Mouse (Mus musculus) liver, adult 2 months (tissue): ENCODE results near the gene Gadd45a. TPM values are rescaled to one million over a fixed set of nuclear protein-coding genes. Genes with fewer than 3 reads are reported as not detected.
A peak's percentile ranks its signal among the peaks of the same experiment; 100 is the strongest.

Source experiments
- DNase-seq: peaks from one replicate; pipeline ENCODE4 v3.0.0-alpha.2; 2011; ENCODE audit warnings: low read depth, low spot score; ENCODE audit errors: extremely low read depth
- H3K27ac ChIP-seq: fragments of 200-500 bp; replicated peaks from 2 replicates; pipeline ENCODE4 v1.5.1; 2012; ENCODE audit warnings: low read depth, mild to moderate bottlenecking, control low read depth, inconsistent platforms, low read length; ENCODE audit not compliant: insufficient read depth
- H3K27me3 ChIP-seq: fragments of 200-500 bp; 2 replicates; pipeline ENCODE4 v1.6.1; 2012; ENCODE audit warnings: mild to moderate bottlenecking, moderate library complexity, low read length, inconsistent platforms; ENCODE audit not compliant: control insufficient read depth, insufficient read depth
- H3K36me3 ChIP-seq: fragments of 200-500 bp; 2 replicates; pipeline ENCODE4 v1.6.1; 2012; ENCODE audit warnings: low read length, inconsistent platforms; ENCODE audit not compliant: control insufficient read depth, insufficient read depth
- H3K4me1 ChIP-seq: fragments of 200-500 bp; 2 replicates; pipeline ENCODE4 v1.6.1; 2011; ENCODE audit warnings: low read length; ENCODE audit not compliant: control insufficient read depth, insufficient read depth
- H3K4me3 ChIP-seq: fragments of 200-500 bp; 2 replicates; pipeline ENCODE4 v1.5.1; 2011; ENCODE audit warnings: low read depth, mild to moderate bottlenecking, control low read depth, low read length, moderate library complexity; ENCODE audit not compliant: insufficient read depth
- H3K79me2 ChIP-seq: fragments of 200-500 bp; 2 replicates; pipeline ENCODE4 v1.6.1; 2012; ENCODE audit warnings: inconsistent platforms, mild to moderate bottlenecking, low read length, moderate library complexity; ENCODE audit not compliant: control insufficient read depth, insufficient read depth
- H3K9ac ChIP-seq: fragments of 200-500 bp; 2 replicates; pipeline ENCODE4 v1.6.1; 2012; ENCODE audit warnings: low read depth, mild to moderate bottlenecking, control low read depth, inconsistent platforms, low read length
- CTCF ChIP-seq: fragments of 200-500 bp; IDR thresholded peaks from 2 replicates; pipeline ENCODE4 v1.5.1; 2011; ENCODE audit warnings: low read depth, low read length, control low read depth
- POLR2A ChIP-seq: fragments of 200-500 bp; IDR thresholded peaks from 2 replicates; pipeline ENCODE4 v1.6.1; 2011; ENCODE audit warnings: low read length, control low read depth; ENCODE audit not compliant: insufficient read depth; ENCODE audit errors: extremely low read depth
- WGBS: fragments of 180-500 bp; shearing (Covaris S2); methylation state at CpG from one replicate; pipeline ENCODE4 v1.1.7; 2018; 5-methylcytosine and 5-hydroxymethylcytosine counted together
- polyA plus RNA-seq: library from polyadenylated mRNA; depleted of rRNA; stranded (reverse); fragments of >200 nt; gene quantifications from 2 replicates; pipeline ENCODE4 v1.2.3, GENCODE M21; 2012
- total RNA-seq: library from RNA; depleted of rRNA; stranded (reverse); fragments of >200 nt; gene quantifications from 2 replicates; pipeline ENCODE4 v1.2.3, GENCODE M21; 2014

Gadd45a gene
- total and polyA plus RNA-seq, 2 experiments = 5.3 to 13.1 TPM

DNA sequence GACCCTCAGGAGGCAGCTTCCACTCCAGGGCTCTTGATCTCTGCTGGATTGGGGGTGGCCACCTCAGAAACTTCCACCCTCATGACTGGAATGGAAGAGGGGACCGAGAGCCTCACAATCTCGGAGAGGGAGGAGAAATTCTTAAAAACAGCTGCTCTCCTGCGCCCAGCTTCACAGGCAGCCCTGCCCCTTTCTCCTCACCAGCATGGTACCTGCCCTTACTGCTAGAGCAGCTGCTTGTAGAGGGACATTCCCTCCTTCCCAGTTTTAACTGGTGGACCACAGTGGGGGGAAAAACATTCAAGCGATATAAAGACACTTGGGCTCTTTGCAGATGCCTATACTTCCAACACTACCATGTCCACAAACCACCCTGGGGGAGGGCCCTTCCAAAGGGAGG lies 18.9 kb downstream of the Gadd45a start:
- DNase-seq = no peak
- H3K27ac ChIP-seq = no peak overlapping the region
- H3K4me3 ChIP-seq = no peak overlapping the region
- H3K9ac ChIP-seq = no peak overlapping the region
- WGBS = 86% methylated on average over 4 of the region's 4 CpGs
- H3K79me2 ChIP-seq = no peaks in the 10 kb centered on the region
- peaks cover 12% of the 10 kb centered on the region for H3K36me3 ChIP-seq
- no peaks in the 10 kb centered on the region for H3K27me3 ChIP-seq
- TF ChIP-seq POLR2A (no peak), CTCF (no peak)
- peaks cover 10% of the 10 kb centered on the region for H3K4me1 ChIP-seq

GRCm38 (mm10) chr6:67016520-67017111 lies 20.6 kb downstream of the Gadd45a start:
- peaks cover 13% of the 10 kb centered on the region for H3K4me1 ChIP-seq
- H3K79me2 ChIP-seq = no peaks in the 10 kb centered on the region
- TF ChIP-seq CTCF (no peak), POLR2A (no peak)
- no peak overlapping the region for H3K9ac ChIP-seq
- peaks cover 9% of the 10 kb centered on the region for H3K36me3 ChIP-seq
- H3K27ac ChIP-seq = no peak overlapping the region
- DNase-seq = no peak
- no peaks in the 10 kb centered on the region for H3K27me3 ChIP-seq
- WGBS = 69% methylated on average over 7 of the region's 7 CpGs
- H3K4me3 ChIP-seq = no peak overlapping the region

DNA sequence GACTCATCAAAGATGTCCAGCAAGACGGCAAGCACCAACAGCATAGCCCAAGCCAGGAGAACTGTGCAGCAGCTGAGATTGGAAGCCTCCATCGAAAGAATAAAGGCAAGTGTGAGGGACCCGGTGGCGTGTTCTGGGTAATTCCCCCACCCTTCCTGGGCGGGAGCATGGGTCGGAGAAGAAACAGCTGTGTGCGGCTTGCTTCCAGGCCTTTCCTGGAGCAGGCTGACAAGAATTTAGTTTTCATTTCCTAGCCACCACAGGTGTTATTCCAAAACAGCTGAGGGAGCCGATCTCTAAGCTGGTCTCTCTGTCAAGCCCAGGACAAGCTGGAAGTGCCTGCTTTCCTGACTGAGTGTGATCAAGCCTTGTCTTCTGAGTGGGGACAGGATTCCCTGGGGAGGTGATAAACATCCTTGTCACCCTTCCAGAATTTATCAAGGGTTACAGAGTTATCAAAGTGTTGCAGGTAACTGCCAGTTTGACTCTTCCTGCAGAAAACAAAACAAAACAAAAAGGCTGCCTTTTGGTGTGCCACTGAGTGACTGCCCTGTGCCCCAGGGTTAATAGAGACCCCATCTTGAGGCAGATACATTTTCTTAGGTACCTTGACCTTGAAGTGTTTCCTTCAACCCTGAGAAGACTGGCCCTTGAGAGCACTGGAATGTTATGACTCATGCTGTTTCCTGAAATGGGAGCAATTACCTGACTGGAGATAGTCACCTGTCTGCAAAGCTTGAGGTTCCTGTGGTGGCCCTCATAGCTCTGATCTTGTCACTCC lies 21.3 kb downstream of the Gadd45a start:
- 86% methylated on average over 8 of the region's 8 CpGs for WGBS
- Histone ChIP-seq H3K79me2 (no peaks in the 10 kb centered on the region), H3K4me3 (no peak overlapping the region), H3K27me3 (no peaks in the 10 kb centered on the region), H3K4me1 (peaks cover 13% of the 10 kb centered on the region), H3K36me3 (peaks cover 8% of the 10 kb centered on the region), H3K27ac (no peak overlapping the region), H3K9ac (no peak overlapping the region)
- no peak for DNase-seq
- no peak for TF ChIP-seq POLR2A
- no peak for TF ChIP-seq CTCF

- Histone ChIP-seq H3K27ac (peak overlapping the region; percentile 96), H3K4me1 (peaks cover 13% of the 10 kb centered on the region), H3K9ac (peak overlapping the region; percentile 28; the same call in 1 of the 2 replicates), H3K79me2 (no peaks in the 10 kb centered on the region), H3K27me3 (no peaks in the 10 kb centered on the region), H3K36me3 (peaks cover 5% of the 10 kb centered on the region; the same call in 1 of the 2 replicates), H3K4me3 (no peak overlapping the region)
- TF ChIP-seq CTCF (no peak), POLR2A (no peak)
- peak; percentile 98 for DNase-seq
- 46% methylated on average over 1 of the region's 1 CpGs for WGBS
Observed at GRCm38 (mm10) chr6:67014679-67015075, 22.6 kb downstream of the Gadd45a start.

DNA sequence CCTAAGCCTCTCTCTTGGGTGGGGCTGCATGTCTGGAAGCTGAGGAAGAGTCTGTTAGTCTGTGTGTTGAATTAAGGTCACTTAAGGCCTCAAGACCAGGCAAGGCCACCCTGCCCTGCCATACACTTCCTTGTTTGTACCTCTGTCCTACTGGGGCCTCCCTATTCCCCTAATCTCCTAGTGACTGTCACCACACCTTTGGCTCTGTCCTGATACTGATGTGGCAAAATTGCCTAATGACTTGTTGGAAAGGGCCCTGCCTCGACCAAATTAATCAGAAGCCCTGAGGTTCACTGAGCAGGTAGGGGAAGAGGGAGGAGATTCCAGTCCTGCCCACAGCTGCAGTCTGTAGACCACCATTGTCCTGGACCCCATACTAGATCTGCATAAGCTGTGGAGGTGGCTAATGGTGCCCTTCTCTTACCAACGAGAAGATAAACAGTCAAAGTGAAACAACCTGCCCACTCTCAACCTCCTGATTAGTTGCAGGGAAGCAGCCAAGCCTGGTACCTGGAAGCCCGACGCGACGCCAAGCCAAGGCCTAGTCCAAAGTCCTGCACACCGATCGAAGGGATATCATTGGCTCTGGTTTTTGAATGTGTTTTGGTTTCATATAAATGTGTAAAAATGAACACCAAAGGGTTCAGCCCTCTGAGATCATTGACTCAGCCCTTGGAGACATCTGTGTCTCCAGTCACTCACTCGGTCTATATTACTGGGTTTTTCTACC lies 23.1 kb downstream of the Gadd45a start:
- Histone ChIP-seq H3K4me1 (peaks cover 13% of the 10 kb centered on the region), H3K27me3 (no peaks in the 10 kb centered on the region), H3K36me3 (peaks cover 5% of the 10 kb centered on the region; the same call in 1 of the 2 replicates), H3K79me2 (no peaks in the 10 kb centered on the region), H3K9ac (0 out of 2 replicates have a peak overlapping the region, but pooled peaks have one; percentile 18), H3K4me3 (no peak overlapping the region), H3K27ac (peak overlapping the region; percentile 96)
- WGBS = 29% methylated on average over 9 of the region's 9 CpGs
- DNase-seq = peak; percentile 96
- TF ChIP-seq CTCF = no peak
- TF ChIP-seq POLR2A = no peak
